Mouse (Mus musculus): ENCODE measurements around the gene Tmem171.

Tmem171 gene

GRCm38 (mm10) chr13:98693316-98693715 is 1.3 kb downstream of the Tmem171 start:
- no peak for DNase-seq (ENCODE audit: low spot score)

- DNase-seq (ENCODE audit: low spot score) = no peak
These were observed 2.6 kb downstream of the Tmem171 start for GRCm38 (mm10) chr13:98691956-98692515.

- no peak for DNase-seq (ENCODE audit: low spot score)
These were observed 3.7 kb downstream of the Tmem171 start for GRCm38 (mm10) chr13:98690886-98691285.

GRCm38 (mm10) chr13:98689605-98690290 is 4.9 kb downstream of the Tmem171 start:
- no peak for DNase-seq (ENCODE audit: low spot score)

DNA sequence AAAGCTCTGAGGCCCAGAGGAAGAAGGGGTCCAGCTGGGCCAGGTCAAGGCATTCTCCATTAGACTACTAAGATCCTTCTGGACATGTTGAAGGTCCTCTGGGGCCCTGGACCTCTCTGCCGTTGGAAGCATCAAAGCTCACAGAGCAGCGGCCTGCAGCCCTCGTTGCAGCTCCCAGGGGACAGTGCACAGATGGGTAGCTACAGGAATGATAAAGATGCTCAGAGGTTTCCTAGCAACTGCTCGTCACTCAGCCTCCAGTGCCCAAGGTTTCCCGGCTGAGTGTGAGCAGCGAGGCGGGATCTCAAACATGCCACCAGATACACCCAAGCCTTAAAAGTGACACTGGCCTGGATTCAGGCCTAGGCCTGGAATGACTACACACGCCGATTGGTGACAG is 6.7 kb downstream of the Tmem171 start:
- DNase-seq (ENCODE audit: low spot score) = peak; percentile 63

- no peak for DNase-seq (ENCODE audit: low spot score)
These were observed 10.3 kb downstream of the Tmem171 start for GRCm38 (mm10) chr13:98684144-98684900.

DNA sequence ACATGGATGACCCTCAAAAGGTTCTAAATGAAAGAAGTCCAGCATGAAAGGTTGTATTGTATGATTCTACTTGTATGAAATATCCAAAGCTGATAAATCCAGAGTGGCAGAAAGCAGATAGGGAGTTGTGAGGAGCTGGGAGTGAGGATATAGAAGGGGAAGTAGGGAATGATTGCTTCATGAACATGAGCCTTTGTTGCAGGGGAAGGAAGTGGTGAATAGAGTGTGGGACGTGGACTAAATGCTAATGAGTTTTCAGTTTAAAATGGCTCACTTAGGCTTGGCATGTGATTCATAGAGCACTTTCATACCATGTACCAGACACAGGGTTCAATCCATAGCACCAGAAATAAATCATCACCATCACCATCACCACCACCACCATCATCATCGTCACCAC is 11.2 kb downstream of the Tmem171 start:
- DNase-seq (ENCODE audit: low spot score) = no peak

DNA sequence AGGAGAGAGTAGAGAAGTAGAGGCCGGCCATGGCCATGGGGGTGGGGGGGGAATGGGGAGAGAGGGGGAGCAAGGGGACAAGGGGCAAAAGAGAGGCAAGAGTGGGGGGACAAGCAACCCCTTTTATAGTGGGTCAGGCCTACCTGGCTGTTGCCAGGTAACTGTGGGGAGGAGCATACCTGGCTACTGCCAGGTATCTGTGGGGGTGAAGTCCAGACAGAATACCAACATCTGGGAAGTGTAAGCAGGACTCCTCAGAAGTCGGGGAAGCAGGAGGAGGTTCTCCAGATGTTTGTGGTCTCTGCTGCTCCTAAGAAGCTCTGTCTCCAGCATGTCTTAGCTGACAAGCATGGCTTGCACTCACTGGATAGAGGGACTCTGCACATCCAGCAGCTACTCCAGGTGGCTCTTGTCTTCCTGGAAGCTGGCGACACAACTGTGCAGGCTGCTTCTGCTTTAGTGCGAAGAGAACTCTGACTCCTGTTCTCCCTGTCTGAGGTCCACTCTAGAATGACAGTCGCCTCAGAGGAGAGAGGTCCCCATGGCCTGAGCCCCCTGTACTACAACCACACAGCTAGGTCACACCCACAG is 14.1 kb downstream of the Tmem171 start:
- no peak for DNase-seq (ENCODE audit: low spot score)

DNA sequence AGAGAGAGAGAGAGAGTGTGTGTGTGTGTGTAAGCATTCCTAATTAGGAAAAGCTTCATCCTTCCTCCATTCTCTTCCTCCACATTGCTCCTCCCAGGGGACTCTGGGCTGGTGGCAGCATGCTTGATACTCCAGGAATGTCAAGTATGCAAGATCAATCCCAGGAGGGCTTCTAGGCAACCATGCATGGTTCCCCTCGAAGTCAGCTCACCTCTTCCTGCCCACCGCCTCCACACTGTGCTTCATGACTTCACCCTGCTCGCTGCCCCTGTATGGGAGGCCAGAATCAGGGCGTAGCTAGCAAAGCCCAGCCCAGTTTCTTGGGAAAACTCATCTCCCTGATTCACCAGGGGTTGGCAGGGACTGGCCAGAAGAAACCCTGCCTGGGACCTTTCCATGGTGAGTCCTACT is 15.0 kb downstream of the Tmem171 start:
- DNase-seq (ENCODE audit: low spot score) = peak; percentile 17

- no peak for DNase-seq (ENCODE audit: low spot score)
These were observed 15.4 kb downstream of the Tmem171 start for GRCm38 (mm10) chr13:98679230-98679629.

DNA sequence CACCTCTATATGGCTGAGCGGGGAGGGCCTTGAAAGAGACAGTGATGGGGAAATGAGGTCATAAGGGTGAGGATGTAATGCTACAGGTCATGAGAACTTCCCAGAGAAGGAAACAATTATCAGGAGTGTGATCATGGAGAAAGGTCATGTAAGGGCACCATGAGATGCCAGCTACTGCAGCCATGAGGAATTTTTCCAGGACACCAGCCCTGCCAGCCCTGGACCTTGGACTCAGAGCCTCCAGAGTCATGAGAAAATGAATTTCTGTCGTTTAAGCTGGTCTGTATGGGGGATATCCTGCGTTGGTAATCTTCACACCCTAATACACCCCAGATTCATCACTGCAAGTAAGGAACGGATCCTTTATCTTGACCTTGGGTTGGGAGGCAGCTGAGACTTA is 20.7 kb downstream of the Tmem171 start:
- no peak for DNase-seq (ENCODE audit: low spot score)

- DNase-seq (ENCODE audit: low spot score) = no peak
These were observed 25.3 kb downstream of the Tmem171 start for GRCm38 (mm10) chr13:98669296-98669695.

DNA sequence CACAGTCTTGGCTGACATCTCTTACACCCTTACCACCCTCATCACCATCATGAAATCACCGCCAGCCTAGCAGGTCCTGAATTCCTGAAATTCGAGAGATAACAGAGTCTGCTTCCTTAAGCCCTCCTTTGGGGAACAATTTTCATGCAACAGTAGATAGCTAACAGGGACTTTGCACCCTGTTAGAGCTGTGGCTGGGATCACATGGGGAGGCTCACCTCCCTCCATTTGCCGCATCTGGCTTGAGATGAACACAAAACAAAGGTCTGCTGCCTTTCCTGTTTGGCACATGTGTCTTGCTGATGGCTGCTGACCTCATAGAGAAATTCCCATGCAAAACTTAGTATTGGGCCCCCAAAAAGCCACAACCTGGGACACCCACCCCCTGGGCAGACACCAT is 27.3 kb downstream of the Tmem171 start:
- DNase-seq (ENCODE audit: low spot score) = no peak

DNA sequence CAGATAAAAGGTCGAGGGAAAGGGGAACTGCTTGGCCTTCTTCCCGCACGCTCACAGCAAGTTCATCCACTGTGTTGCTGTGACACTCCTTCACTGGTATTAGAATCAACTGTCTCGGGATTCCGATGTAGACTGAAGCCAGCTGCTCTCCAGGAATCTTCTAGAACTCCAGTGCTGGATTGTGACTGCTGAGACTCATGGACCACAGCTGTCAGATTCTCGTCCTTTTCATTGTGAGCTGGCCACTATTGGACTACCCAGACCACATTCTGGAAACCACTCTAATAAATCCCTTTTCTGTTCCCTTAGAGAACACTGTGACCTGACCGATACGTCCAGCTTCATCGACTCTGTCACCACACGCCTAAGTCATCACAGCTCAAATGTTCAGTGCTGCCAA is 29.4 kb downstream of the Tmem171 start:
- DNase-seq (ENCODE audit: low spot score) = no peak

DNA sequence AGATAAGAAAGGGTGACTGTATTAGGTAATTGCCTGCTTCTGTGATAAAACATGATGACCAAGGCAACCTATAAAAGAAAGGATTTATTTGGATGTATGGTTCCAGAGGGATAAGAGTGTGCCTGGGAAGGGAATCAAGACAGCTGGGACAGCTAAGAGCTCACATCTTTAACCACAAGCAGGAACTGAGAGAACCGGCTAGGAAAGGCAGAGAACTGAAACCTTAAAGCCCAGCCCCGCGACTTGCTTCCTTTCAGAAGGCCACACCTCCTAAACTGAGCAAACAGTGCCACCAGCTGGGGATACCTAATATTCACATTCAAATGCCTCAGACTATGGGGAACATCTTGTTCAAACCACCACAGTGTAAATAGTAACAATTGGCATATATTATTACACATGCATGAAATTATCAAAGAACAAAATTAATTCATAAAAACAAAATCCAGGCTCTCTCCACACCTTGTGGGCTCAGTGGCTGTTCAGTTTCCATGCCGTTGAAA is 32.4 kb downstream of the Tmem171 start:
- DNase-seq (ENCODE audit: low spot score) = no peak

- DNase-seq (ENCODE audit: low spot score) = no peak
These were observed 38.6 kb downstream of the Tmem171 start for GRCm38 (mm10) chr13:98656034-98656471.

GRCm38 (mm10) chr13:98655346-98655745 is 39.3 kb downstream of the Tmem171 start:
- DNase-seq (ENCODE audit: low spot score) = no peak

- DNase-seq (ENCODE audit: low spot score) = no peak
These were observed 40.3 kb downstream of the Tmem171 start for GRCm38 (mm10) chr13:98654129-98654939.

DNA sequence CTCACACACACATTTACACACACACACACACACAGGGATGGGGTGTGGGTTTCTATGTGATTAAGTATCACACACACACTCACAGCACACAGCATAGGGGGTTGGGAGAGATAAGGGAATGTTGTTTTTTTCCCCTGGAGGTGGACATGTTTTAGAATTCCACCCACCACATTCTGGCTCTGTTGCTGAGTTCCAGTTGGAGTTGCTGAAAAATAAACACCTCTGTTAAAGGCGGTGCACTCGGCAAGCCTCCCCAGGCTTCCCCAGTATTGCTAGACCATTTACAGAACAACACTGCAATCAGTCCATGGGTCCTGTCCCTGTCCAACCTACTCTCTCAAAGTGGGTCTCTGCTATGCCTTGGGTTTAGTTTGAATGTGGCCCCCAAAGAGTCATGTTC is 42.4 kb downstream of the Tmem171 start:
- no peak for DNase-seq (ENCODE audit: low spot score)

GRCm38 (mm10) chr13:98651228-98651977 is 43.2 kb downstream of the Tmem171 start:
- DNase-seq (ENCODE audit: low spot score) = no peak
